Mouse (Mus musculus): ENCODE results near the gene Zfp641.

The Zfp641 gene

GRCm38 (mm10) chr15:98295628-98296551 is at the start of gene Zfp641:
Zfp641 (minus strand) TSS chr15:98296161.
- no peak; the same call in 1 of the 2 replicates for TF ChIP-seq GATA4 (IDR thresholded peaks at IDR 0.05; ENCODE audit: insufficient replicate concordance, low read length)

- no peak for TF ChIP-seq GATA4 (IDR thresholded peaks at IDR 0.05; ENCODE audit: insufficient replicate concordance, low read length)
Measured at GRCm38 (mm10) chr15:98340887-98341286, 44.9 kb upstream of the Zfp641 start, which contains the start of gene Olfr284. Olfr284 (minus strand) TSS chr15:98340987.

GRCm38 (mm10) chr15:98317177-98317724 is 21.3 kb upstream of the Zfp641 start, which contains the start of gene Olfr285:
Olfr285 (minus strand) TSS chr15:98317353.
- no peak for TF ChIP-seq GATA4 (IDR thresholded peaks at IDR 0.05; ENCODE audit: insufficient replicate concordance, low read length)

GRCm38 (mm10) chr15:98315703-98316102 is 19.7 kb upstream of the Zfp641 start:
- TF ChIP-seq GATA4 (IDR thresholded peaks at IDR 0.05; ENCODE audit: insufficient replicate concordance, low read length) = no peak

- no peak for TF ChIP-seq GATA4 (IDR thresholded peaks at IDR 0.05; ENCODE audit: insufficient replicate concordance, low read length)
Measured at GRCm38 (mm10) chr15:98293651-98294050, 2.3 kb downstream of the Zfp641 start.

- no peak for TF ChIP-seq GATA4 (IDR thresholded peaks at IDR 0.05; ENCODE audit: insufficient replicate concordance, low read length)
Measured at GRCm38 (mm10) chr15:98288566-98288965, 7.4 kb downstream of the Zfp641 start.

- no peak for TF ChIP-seq GATA4 (IDR thresholded peaks at IDR 0.05; ENCODE audit: insufficient replicate concordance, low read length)
Measured at GRCm38 (mm10) chr15:98286418-98286817, 9.5 kb downstream of the Zfp641 start.

- no peak for TF ChIP-seq GATA4 (IDR thresholded peaks at IDR 0.05; ENCODE audit: insufficient replicate concordance, low read length)
Measured at GRCm38 (mm10) chr15:98257776-98258175, 38.2 kb downstream of the Zfp641 start.

- TF ChIP-seq GATA4 (IDR thresholded peaks at IDR 0.05; ENCODE audit: insufficient replicate concordance, low read length) = no peak
Measured at GRCm38 (mm10) chr15:98257193-98257592, 38.8 kb downstream of the Zfp641 start, which contains the start of gene H1fnt. H1fnt (minus strand) TSS chr15:98257293.

- TF ChIP-seq GATA4 (IDR thresholded peaks at IDR 0.05; ENCODE audit: insufficient replicate concordance, low read length) = no peak
Measured at GRCm38 (mm10) chr15:98256271-98256670, 39.7 kb downstream of the Zfp641 start.

All from liver, adult (tissue).